Mouse (Mus musculus) hindbrain, embryonic 11.5 days (tissue): ENCODE data around the gene Snapin. TPM values are rescaled to one million over a fixed set of nuclear protein-coding genes. Genes with fewer than 3 reads are reported as not detected.

ENCODE experiments used
- ATAC-seq: fragments of 200-750 bp; cut with Nextera tagmentation; 2 replicates; pipeline ENCODE4 v1.8.0; 2017; ENCODE audit warnings: mild to moderate bottlenecking, moderate TSS enrichment, moderate library complexity; ENCODE audit not compliant: low FRiP score
- DNase-seq: peaks from one replicate; pipeline ENCODE4 v3.0.0-alpha.2; 2015; ENCODE audit warnings: low spot score
- H3K27ac ChIP-seq: fragments of 300-500 bp; sonication (generic); 2 replicates; pipeline ENCODE4 v1.5.1; 2014; ENCODE audit warnings: mild to moderate bottlenecking, low read depth, low read length
- H3K27me3 ChIP-seq: fragments of 300-500 bp; sonication (generic); 2 replicates; pipeline ENCODE4 v1.6.1; 2014; ENCODE audit warnings: mild to moderate bottlenecking, low read length, moderate library complexity, mixed read lengths; ENCODE audit not compliant: control insufficient read depth, insufficient read depth
- H3K36me3 ChIP-seq: fragments of 300-500 bp; sonication (generic); 2 replicates; pipeline ENCODE4 v1.6.1; 2014; ENCODE audit warnings: mild to moderate bottlenecking, low read length, moderate library complexity, mixed read lengths; ENCODE audit not compliant: control insufficient read depth, insufficient read depth
- H3K4me1 ChIP-seq: fragments of 300-500 bp; sonication (generic); replicated peaks from 2 replicates; pipeline ENCODE4 v1.6.1; 2014; ENCODE audit warnings: low read length, mixed read lengths; ENCODE audit not compliant: control insufficient read depth, insufficient read depth
- H3K4me2 ChIP-seq: fragments of 300-500 bp; sonication (generic); replicated peaks from 2 replicates; pipeline ENCODE4 v1.6.1; 2014; ENCODE audit warnings: mild to moderate bottlenecking, low read depth, low read length
- H3K4me3 ChIP-seq: fragments of 300-500 bp; sonication (generic); 2 replicates; pipeline ENCODE4 v1.5.1; 2014; ENCODE audit warnings: low read depth, low read length
- H3K9ac ChIP-seq: fragments of 300-500 bp; sonication (generic); 2 replicates; pipeline ENCODE4 v1.6.1; 2014; ENCODE audit warnings: low read depth, low read length
- H3K9me3 ChIP-seq: fragments of 300-500 bp; sonication (generic); 2 replicates; pipeline ENCODE4 v1.6.1; 2016; ENCODE audit warnings: low read length; ENCODE audit not compliant: control insufficient read depth
- WGBS: fragments of 180-500 bp; shearing (Covaris S2); extraction: QIAGEN DNeasy Blood & Tissue Kit; methylation state at CpG from one replicate; pipeline ENCODE4 v1.1.7; 2014; 5-methylcytosine and 5-hydroxymethylcytosine counted together
- polyA plus RNA-seq: library from polyadenylated mRNA; unstranded; fragments of >200 nt; fragmentation: Nextera tagmentation; extraction: Ambion mirVana; gene quantifications from 2 replicates; pipeline ENCODE4 v1.2.1, GENCODE M21; 2014

Snapin gene
- polyA plus RNA-seq, 1 experiment from 2014 or later: 72.3 TPM

- ATAC-seq (no peak), DNase-seq (peak; percentile 39)
- Histone ChIP-seq H3K9ac (no peak overlapping the region), H3K4me2 (no peak overlapping the region), H3K36me3 (no peaks in the 10 kb centered on the region), H3K9me3 (no peaks in the 10 kb centered on the region), H3K4me3 (no peak overlapping the region), H3K27ac (no peak overlapping the region), H3K27me3 (no peaks in the 10 kb centered on the region), H3K4me1 (no peaks in the 10 kb centered on the region)
- 65% methylated on average over 4 of the region's 4 CpGs for WGBS
Observed at GRCm38 (mm10) chr3:90525421-90525820, 34.6 kb upstream of the Snapin start.

- H3K27me3 ChIP-seq: no peaks in the 10 kb centered on the region
- no peak overlapping the region for H3K27ac ChIP-seq
- ATAC-seq (no peak), DNase-seq (no peak)
- no peaks in the 10 kb centered on the region for H3K9me3 ChIP-seq
- H3K4me1 ChIP-seq: peaks cover 6% of the 10 kb centered on the region; the same call in 1 of the 2 replicates
- 86% methylated on average over 4 of the region's 4 CpGs for WGBS
- no peak overlapping the region for H3K4me2 ChIP-seq
- H3K36me3 ChIP-seq: no peaks in the 10 kb centered on the region
- H3K4me3 ChIP-seq: no peak overlapping the region
- H3K9ac ChIP-seq: no peak overlapping the region
Observed at GRCm38 (mm10) chr3:90517711-90518110, 26.9 kb upstream of the Snapin start.

DNA sequence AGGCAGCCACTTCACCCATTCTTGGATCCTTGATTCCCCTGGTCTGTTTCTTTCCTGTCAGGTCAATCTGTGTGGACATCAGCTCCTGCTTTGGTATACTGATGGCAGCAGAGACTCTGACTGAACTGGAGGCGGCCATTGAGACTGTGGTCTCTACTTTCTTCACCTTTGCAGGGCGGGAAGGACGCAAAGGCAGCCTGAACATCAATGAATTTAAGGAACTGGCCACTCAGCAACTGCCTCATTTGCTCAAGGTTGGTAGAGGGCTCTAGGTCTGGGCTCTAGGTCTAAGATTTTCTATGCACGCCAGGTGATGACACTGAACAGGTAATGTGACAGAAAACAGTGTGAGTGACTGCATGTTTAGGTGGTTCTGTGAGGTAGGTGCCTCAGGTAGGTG lies 25.0 kb upstream of the Snapin start:
- no peaks in the 10 kb centered on the region for H3K9me3 ChIP-seq
- WGBS: 90% methylated on average over 4 of the region's 4 CpGs
- no peak overlapping the region for H3K4me3 ChIP-seq
- DNase-seq (no peak), ATAC-seq (no peak)
- H3K9ac ChIP-seq: no peak overlapping the region
- H3K4me2 ChIP-seq: no peak overlapping the region
- peaks cover 6% of the 10 kb centered on the region; the same call in 1 of the 2 replicates for H3K4me1 ChIP-seq
- H3K27ac ChIP-seq: no peak overlapping the region
- no peaks in the 10 kb centered on the region for H3K36me3 ChIP-seq
- H3K27me3 ChIP-seq: no peaks in the 10 kb centered on the region

DNA sequence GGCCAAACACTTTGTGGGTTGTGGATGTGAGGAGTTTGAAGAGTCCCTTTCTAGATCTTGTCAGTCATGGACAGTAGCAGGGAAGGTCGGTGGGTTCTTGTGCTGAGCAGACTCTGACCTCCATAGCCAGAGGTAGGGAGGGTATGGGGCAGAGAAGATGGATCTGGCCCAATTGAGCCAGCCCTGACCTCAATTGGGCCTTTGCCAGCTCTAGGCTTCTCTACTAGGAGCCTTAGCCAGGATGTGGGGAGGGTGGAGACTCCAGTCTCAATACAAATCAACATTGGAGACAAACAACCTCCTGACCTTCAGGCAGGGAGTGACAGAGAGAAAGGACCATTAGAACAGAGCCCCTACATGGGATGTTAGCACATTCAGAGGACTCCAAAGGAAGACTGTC lies 24.4 kb upstream of the Snapin start:
- Histone ChIP-seq H3K4me2 (peak overlapping the region; percentile 59), H3K27ac (no peak overlapping the region), H3K36me3 (no peaks in the 10 kb centered on the region), H3K4me1 (peaks cover 6% of the 10 kb centered on the region; the same call in 1 of the 2 replicates), H3K4me3 (peak overlapping the region; percentile 25; the same call in 1 of the 2 replicates), H3K9me3 (no peaks in the 10 kb centered on the region), H3K27me3 (no peaks in the 10 kb centered on the region), H3K9ac (no peak overlapping the region)
- ATAC-seq (no peak), DNase-seq (no peak)
- 52% methylated on average over 1 of the region's 1 CpGs for WGBS

DNA sequence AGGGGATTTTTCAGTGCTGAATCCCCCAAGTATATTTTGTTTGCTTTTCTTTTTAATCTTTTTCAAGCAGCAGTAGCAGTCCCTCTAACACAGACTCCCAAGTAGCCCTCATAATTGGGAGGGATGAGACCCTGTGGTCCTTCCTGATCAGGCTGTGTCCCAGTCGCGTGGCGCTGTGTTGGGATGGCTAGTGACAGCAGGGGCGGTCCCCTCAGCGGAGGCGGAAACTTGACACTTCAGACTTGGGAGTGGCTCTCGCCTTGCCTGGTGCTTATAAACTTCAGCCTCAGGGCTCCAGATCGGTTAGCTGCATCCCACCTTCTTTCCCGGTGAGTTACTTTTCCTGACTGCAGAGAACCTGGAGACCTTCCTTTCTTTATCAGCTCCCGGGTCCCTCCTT lies 23.9 kb upstream of the Snapin start:
- peaks cover 6% of the 10 kb centered on the region; the same call in 1 of the 2 replicates for H3K4me1 ChIP-seq
- no peaks in the 10 kb centered on the region for H3K9me3 ChIP-seq
- peak overlapping the region; percentile 59 for H3K4me2 ChIP-seq
- DNase-seq: peak; percentile 68
- no peak overlapping the region for H3K27ac ChIP-seq
- no peaks in the 10 kb centered on the region for H3K27me3 ChIP-seq
- WGBS: 1% methylated on average over 10 of the region's 10 CpGs
- no peaks in the 10 kb centered on the region for H3K36me3 ChIP-seq
- peak overlapping the region; percentile 25 for H3K4me3 ChIP-seq
- peak; percentile 38; the same call in 1 of the 2 replicates for ATAC-seq
- 0 out of 2 replicates have a peak overlapping the region, but pooled peaks have one; percentile 34 for H3K9ac ChIP-seq

GRCm38 (mm10) chr3:90513796-90514590 lies 23.2 kb upstream of the Snapin start, which contains the start of the genes S100a1 and S100a13:
TSS of gene S100a1 (minus strand) at chr3:90514392.
TSS of gene S100a13 (plus strand) at chr3:90514435.
- WGBS: 6% methylated on average over 25 of the region's 25 CpGs
- Histone ChIP-seq H3K36me3 (no peaks in the 10 kb centered on the region), H3K27ac (no peak within 1 kb of the TSS), H3K9me3 (no peaks in the 10 kb centered on the region), H3K27me3 (no peaks in the 10 kb centered on the region), H3K4me2 (peak within 1 kb of the TSS; percentile 59), H3K4me1 (peaks cover 6% of the 10 kb centered on the region; the same call in 1 of the 2 replicates), H3K9ac (peak within 1 kb of the TSS; percentile 34; the same call in 1 of the 2 replicates), H3K4me3 (peak within 1 kb of the TSS; percentile 25)
- peak; percentile 56 for DNase-seq
- ATAC-seq: peak; percentile 21; the same call in 1 of the 2 replicates

- H3K9ac ChIP-seq: no peak overlapping the region
- H3K9me3 ChIP-seq: no peaks in the 10 kb centered on the region
- H3K36me3 ChIP-seq: no peaks in the 10 kb centered on the region
- no peak for DNase-seq
- H3K27ac ChIP-seq: no peak overlapping the region
- H3K27me3 ChIP-seq: no peaks in the 10 kb centered on the region
- H3K4me1 ChIP-seq: peaks cover 6% of the 10 kb centered on the region; the same call in 1 of the 2 replicates
- H3K4me3 ChIP-seq: no peak overlapping the region
- ATAC-seq: no peak
- no peak overlapping the region for H3K4me2 ChIP-seq
- 67% methylated on average over 8 of the region's 9 CpGs for WGBS
Observed at GRCm38 (mm10) chr3:90512948-90513642, 22.3 kb upstream of the Snapin start.

GRCm38 (mm10) chr3:90512276-90512675 lies 21.4 kb upstream of the Snapin start:
- ATAC-seq (no peak), DNase-seq (no peak)
- H3K9me3 ChIP-seq: no peaks in the 10 kb centered on the region
- H3K4me1 ChIP-seq: peaks cover 8% of the 10 kb centered on the region; the same call in 1 of the 2 replicates
- no peak overlapping the region for H3K4me2 ChIP-seq
- no peak overlapping the region for H3K4me3 ChIP-seq
- H3K36me3 ChIP-seq: peaks cover under 1% of the 10 kb centered on the region; the same call in 1 of the 2 replicates
- H3K27me3 ChIP-seq: no peaks in the 10 kb centered on the region
- WGBS: 91% methylated on average over 5 of the region's 5 CpGs
- no peak overlapping the region for H3K27ac ChIP-seq
- no peak overlapping the region for H3K9ac ChIP-seq
